Mouse (Mus musculus) kidney, adult 2 months (tissue): Measurements from ENCODE around the gene Ttll11. TPM values are rescaled to one million over a fixed set of nuclear protein-coding genes. Genes with fewer than 3 reads are reported as not detected.

Experiments
- DNase-seq: peaks from one replicate; pipeline ENCODE4 v3.0.0; 2021
- H3K27ac ChIP-seq: fragments of 200-500 bp; 2 replicates; pipeline ENCODE4 v1.5.1; 2012; ENCODE audit warnings: low read depth, low read length, control low read depth, inconsistent platforms; ENCODE audit not compliant: insufficient read depth
- H3K27me3 ChIP-seq: fragments of 200-500 bp; replicated peaks from 2 replicates; pipeline ENCODE4 v1.6.1; 2012; ENCODE audit warnings: mild to moderate bottlenecking, moderate library complexity, low read length, inconsistent platforms; ENCODE audit not compliant: control insufficient read depth, insufficient read depth
- H3K36me3 ChIP-seq: fragments of 200-500 bp; 2 replicates; pipeline ENCODE4 v1.6.1; 2012; ENCODE audit warnings: mild to moderate bottlenecking, moderate library complexity, low read length, inconsistent platforms; ENCODE audit not compliant: control insufficient read depth, insufficient read depth
- H3K4me1 ChIP-seq: fragments of 200-500 bp; 2 replicates; pipeline ENCODE4 v1.6.1; 2011; ENCODE audit warnings: low read length; ENCODE audit not compliant: control insufficient read depth, insufficient read depth
- H3K4me3 ChIP-seq: fragments of 200-500 bp; 2 replicates; pipeline ENCODE4 v1.5.1; 2011; ENCODE audit warnings: mild to moderate bottlenecking, low read depth, low read length, control low read depth; ENCODE audit not compliant: insufficient read depth
- CTCF ChIP-seq: fragments of 200-500 bp; conservative IDR thresholded peaks from 2 replicates; pipeline ENCODE4 v1.5.1; 2011; ENCODE audit warnings: low read depth, mild to moderate bottlenecking, control low read depth, low read length, moderate library complexity, mixed read lengths; ENCODE audit not compliant: insufficient read depth, insufficient read length
- POLR2A ChIP-seq: fragments of 200-500 bp; IDR thresholded peaks from one replicate; pipeline ENCODE4 v1.6.1; 2011; ENCODE audit warnings: low read depth, low read length, control low read depth
- WGBS: fragments of 180-500 bp; shearing (Covaris S2); methylation state at CpG from one replicate; pipeline ENCODE4 v1.1.7; 2018; 5-methylcytosine and 5-hydroxymethylcytosine counted together
- polyA plus RNA-seq: library from polyadenylated mRNA; depleted of rRNA; stranded (reverse); fragments of >200 nt; gene quantifications from 2 replicates; pipeline ENCODE4 v1.2.3, GENCODE M21; 2012

Gene Ttll11
- polyA plus RNA-seq, 1 experiment: 0.41 TPM

- DNase-seq: no peak
- no peaks in the 10 kb centered on the region; the same call in 1 of the 2 replicates for H3K4me1 ChIP-seq
- H3K36me3 ChIP-seq: no peaks in the 10 kb centered on the region
- no peak overlapping the region for H3K27ac ChIP-seq
- 54% methylated on average over 2 of the region's 2 CpGs for WGBS
- TF ChIP-seq POLR2A: no peak
- TF ChIP-seq CTCF: no peak
- no peaks in the 10 kb centered on the region for H3K27me3 ChIP-seq
- no peak overlapping the region for H3K4me3 ChIP-seq
These were observed 160.8 kb downstream of the Ttll11 start for GRCm38 (mm10) chr2:35818883-35819282.

GRCm38 (mm10) chr2:35816056-35816661, 163.6 kb downstream of the Ttll11 start:
- DNase-seq: peak; percentile 55
- H3K4me3 ChIP-seq: no peak overlapping the region
- no peaks in the 10 kb centered on the region for H3K36me3 ChIP-seq
- WGBS: 50% methylated on average over 5 of the region's 5 CpGs
- H3K4me1 ChIP-seq: no peaks in the 10 kb centered on the region; the same call in 1 of the 2 replicates
- TF ChIP-seq POLR2A: no peak
- no peak for TF ChIP-seq CTCF
- no peaks in the 10 kb centered on the region for H3K27me3 ChIP-seq
- no peak overlapping the region for H3K27ac ChIP-seq

- TF ChIP-seq POLR2A: no peak
- H3K27me3 ChIP-seq: no peaks in the 10 kb centered on the region
- no peak overlapping the region for H3K4me3 ChIP-seq
- WGBS: 84% methylated on average over 2 of the region's 2 CpGs
- H3K27ac ChIP-seq: no peak overlapping the region
- DNase-seq: no peak
- H3K4me1 ChIP-seq: no peaks in the 10 kb centered on the region
- H3K36me3 ChIP-seq: no peaks in the 10 kb centered on the region
These were observed 167.2 kb downstream of the Ttll11 start for GRCm38 (mm10) chr2:35812561-35812933.

- H3K4me3 ChIP-seq: no peak overlapping the region
- WGBS: 51% methylated on average over 14 of the region's 14 CpGs
- no peaks in the 10 kb centered on the region for H3K4me1 ChIP-seq
- H3K27ac ChIP-seq: no peak overlapping the region
- H3K36me3 ChIP-seq: no peaks in the 10 kb centered on the region
- DNase-seq: peak; percentile 11
- no peak for TF ChIP-seq CTCF
- TF ChIP-seq POLR2A: no peak
- no peaks in the 10 kb centered on the region for H3K27me3 ChIP-seq
These were observed 167.7 kb downstream of the Ttll11 start for GRCm38 (mm10) chr2:35811801-35812560.

GRCm38 (mm10) chr2:35810027-35810426, 169.7 kb downstream of the Ttll11 start:
- 89% methylated on average over 3 of the region's 3 CpGs for WGBS
- TF ChIP-seq CTCF: no peak
- no peak for TF ChIP-seq POLR2A
- Histone ChIP-seq H3K27me3 (no peaks in the 10 kb centered on the region), H3K27ac (no peak overlapping the region), H3K36me3 (no peaks in the 10 kb centered on the region), H3K4me1 (no peaks in the 10 kb centered on the region), H3K4me3 (no peak overlapping the region)
- no peak for DNase-seq

- TF ChIP-seq POLR2A (no peak), CTCF (no peak)
- Histone ChIP-seq H3K36me3 (no peaks in the 10 kb centered on the region), H3K27ac (no peak overlapping the region), H3K4me1 (no peaks in the 10 kb centered on the region), H3K4me3 (no peak overlapping the region), H3K27me3 (no peaks in the 10 kb centered on the region)
- WGBS: 46% methylated on average over 3 of the region's 3 CpGs
- DNase-seq: peak; percentile 25
These were observed 170.6 kb downstream of the Ttll11 start for GRCm38 (mm10) chr2:35809141-35809540.

- DNase-seq: no peak
- no peak overlapping the region for H3K4me3 ChIP-seq
- H3K27ac ChIP-seq: no peak overlapping the region
- 64% methylated on average over 13 of the region's 13 CpGs for WGBS
- TF ChIP-seq CTCF (no peak), POLR2A (no peak)
- H3K4me1 ChIP-seq: no peaks in the 10 kb centered on the region
- no peaks in the 10 kb centered on the region for H3K27me3 ChIP-seq
- H3K36me3 ChIP-seq: no peaks in the 10 kb centered on the region
These were observed 173.8 kb downstream of the Ttll11 start for GRCm38 (mm10) chr2:35805881-35806280.
